ENCODE assay signal across 8 mouse cellular contexts in genomic region chr10:81297845-81298244, GRCm38 (mm10). TPM values are rescaled to one million over a fixed set of nuclear protein-coding genes. Genes with fewer than 3 reads are reported as not detected.
A peak's percentile ranks its signal among the peaks of the same experiment; 100 is the strongest.
DNase-seq lines count a peak whose midpoint lies in the region; ATAC-seq lines count a peak whose summit lies in the region.

No protein-coding gene starts in this region.

- no peaks in the 10 kb centered on the region for H3K27me3 ChIP-seq in hindbrain, embryonic 16.5 days (replicated peaks; ENCODE audit: control insufficient read depth, insufficient read depth, low read length)
- no peaks in the 10 kb centered on the region for H3K27me3 ChIP-seq in liver, embryonic 12.5 days (replicated peaks)

- H3K4me1 ChIP-seq in hindbrain, embryonic 16.5 days (ENCODE audit: control insufficient read depth, insufficient read depth, low read depth, low read length): peaks cover 37% of the 10 kb centered on the region
- peaks cover 98% of the 10 kb centered on the region for H3K4me1 ChIP-seq in liver, embryonic 12.5 days

- DNase-seq in cerebellum, adult 11-12 months: peak; percentile 54
- no peak for DNase-seq in cerebellum, postnatal 25 days
- peak; percentile 61 for DNase-seq in skeletal muscle tissue, adult 2 months (ENCODE audit: low read depth, low spot score)
- DNase-seq in adipocyte (ENCODE audit: low spot score): no peak

- peak; percentile 67 for ATAC-seq in common myeloid progenitor, adult 5-6 weeks (replicated peaks; ENCODE audit: low read depth, poor library complexity, severe bottlenecking)
- no peak for ATAC-seq in hindbrain, embryonic 16.5 days
- ATAC-seq in liver, embryonic 12.5 days: no peak
- ATAC-seq in cerebellum, adult (ENCODE audit: insufficient number of reproducible peaks, low FRiP score, low TSS enrichment): no peak

- H3K4me3 ChIP-seq in hindbrain, embryonic 16.5 days (ENCODE audit: low read length): no peak overlapping the region
- H3K4me3 ChIP-seq in liver, embryonic 12.5 days: no peak overlapping the region

- H3K36me3 ChIP-seq in hindbrain, embryonic 16.5 days (ENCODE audit: control insufficient read depth, insufficient read depth, low read length): no peaks in the 10 kb centered on the region
- peaks cover 35% of the 10 kb centered on the region; the same call in 1 of the 2 replicates for H3K36me3 ChIP-seq in liver, embryonic 12.5 days

- H3K9me3 ChIP-seq in hindbrain, embryonic 16.5 days (ENCODE audit: control insufficient read depth, low read length): no peaks in the 10 kb centered on the region
- no peaks in the 10 kb centered on the region for H3K9me3 ChIP-seq in liver, embryonic 12.5 days (replicated peaks)

- WGBS in hindbrain, embryonic 16.5 days: 73% methylated on average over 10 of the region's 10 CpGs
- 35% methylated on average over 10 of the region's 10 CpGs for WGBS in liver, embryonic 12.5 days (ENCODE audit: insufficient replicate concordance)

- peak overlapping the region; percentile 51; the same call in 1 of the 2 replicates for H3K27ac ChIP-seq in hindbrain, embryonic 16.5 days (ENCODE audit: low read depth, low read length)
- peak overlapping the region; percentile 83 for H3K27ac ChIP-seq in liver, embryonic 12.5 days

- H3K9ac ChIP-seq in hindbrain, embryonic 16.5 days (ENCODE audit: low read depth, low read length): no peak overlapping the region; the same call in 1 of the 2 replicates
- H3K9ac ChIP-seq in liver, embryonic 12.5 days: peak overlapping the region; percentile 4; the same call in 1 of the 2 replicates

- H3K4me2 ChIP-seq in hindbrain, embryonic 16.5 days (ENCODE audit: low read length): no peak overlapping the region
- peak overlapping the region; percentile 37; the same call in 1 of the 2 replicates for H3K4me2 ChIP-seq in liver, embryonic 12.5 days

RNA-seq across cellular contexts. Expression of gene Pip5k1c, which starts 5.1 kb away (rescaled TPM):
- total RNA-seq in common myeloid progenitor, adult 5-6 weeks (2017): 24.4 and 36.8 TPM in 2 replicates
- polyA plus RNA-seq in hindbrain, embryonic 16.5 days (2015; fragmentation: Nextera tagmentation; extraction: Ambion mirVana): 128 and 144 TPM in 2 replicates
- 27.8 and 29.0 TPM in 2 replicates for polyA plus RNA-seq in liver, embryonic 12.5 days (2016; fragmentation: Nextera tagmentation; extraction: Ambion mirVana)

RNA-seq across cellular contexts. Expression of gene Tjp3, which starts 6.5 kb away (rescaled TPM):
- 3.5 and 4.4 TPM in 2 replicates for total RNA-seq in common myeloid progenitor, adult 5-6 weeks (2017)
- polyA plus RNA-seq in hindbrain, embryonic 16.5 days (2015; fragmentation: Nextera tagmentation; extraction: Ambion mirVana): 5.3 and 6.4 TPM in 2 replicates
- polyA plus RNA-seq in liver, embryonic 12.5 days (2016; fragmentation: Nextera tagmentation; extraction: Ambion mirVana): 1.1 and 1.3 TPM in 2 replicates

RNA-seq across cellular contexts. Expression of gene Cactin, which starts 23.1 kb away (rescaled TPM):
- total RNA-seq in common myeloid progenitor, adult 5-6 weeks (2017): 27.9 and 35.1 TPM in 2 replicates
- polyA plus RNA-seq in hindbrain, embryonic 16.5 days (2015; fragmentation: Nextera tagmentation; extraction: Ambion mirVana): 26.3 and 30.6 TPM in 2 replicates
- 52.9 and 55.1 TPM in 2 replicates for polyA plus RNA-seq in liver, embryonic 12.5 days (2016; fragmentation: Nextera tagmentation; extraction: Ambion mirVana)

RNA-seq across cellular contexts. Expression of gene Tbxa2r, which starts 30.7 kb away (rescaled TPM):
- 3.4 and 4.2 TPM in 2 replicates for total RNA-seq in common myeloid progenitor, adult 5-6 weeks (2017)
- polyA plus RNA-seq in hindbrain, embryonic 16.5 days (2015; fragmentation: Nextera tagmentation; extraction: Ambion mirVana): 5.4 and 6.3 TPM in 2 replicates
- 6.7 and 7.0 TPM in 2 replicates for polyA plus RNA-seq in liver, embryonic 12.5 days (2016; fragmentation: Nextera tagmentation; extraction: Ambion mirVana)

RNA-seq across cellular contexts. Expression of gene Apba3, which starts 31.1 kb away (rescaled TPM):
- total RNA-seq in common myeloid progenitor, adult 5-6 weeks (2017): 12.1 and 14.5 TPM in 2 replicates
- polyA plus RNA-seq in hindbrain, embryonic 16.5 days (2015; fragmentation: Nextera tagmentation; extraction: Ambion mirVana): 39.2 and 41.8 TPM in 2 replicates
- polyA plus RNA-seq in liver, embryonic 12.5 days (2016; fragmentation: Nextera tagmentation; extraction: Ambion mirVana): 27.3 and 30.4 TPM in 2 replicates

Comparison
In these comparisons a context has a peak if more than half of its experiments do, and no peak if none do; other contexts are left out.
1. DNase-seq: peak in cerebellum, adult 11-12 months (single experiment) and skeletal muscle tissue, adult 2 months (single experiment); none in cerebellum, postnatal 25 days (0 of 2) and adipocyte (single experiment).